Mouse (Mus musculus): ENCODE measurements around the gene Pik3r6. TPM values are rescaled to one million over a fixed set of nuclear protein-coding genes. Genes with fewer than 3 reads are reported as not detected.

Pik3r6 gene
- total RNA-seq, 2 experiments from 2014 or later, result 3.8 to 4.8 TPM

GRCm38 (mm10) chr11:68532773-68533172, 30.0 kb downstream of the Pik3r6 start:
- DNase-seq (ENCODE audit: low spot score in 2 of 2), result no peak

- no peak for DNase-seq (ENCODE audit: low spot score in 2 of 2)
These were observed 31.2 kb downstream of the Pik3r6 start for GRCm38 (mm10) chr11:68533971-68534475.

GRCm38 (mm10) chr11:68536026-68536425, 33.2 kb downstream of the Pik3r6 start:
- no peak for DNase-seq (ENCODE audit: low spot score in 2 of 2)

- no peak for DNase-seq (ENCODE audit: low spot score in 2 of 2)
These were observed 33.6 kb downstream of the Pik3r6 start for GRCm38 (mm10) chr11:68536465-68536864.

GRCm38 (mm10) chr11:68539621-68540020, 36.8 kb downstream of the Pik3r6 start:
- no peak for DNase-seq (ENCODE audit: low spot score in 2 of 2)

- DNase-seq (ENCODE audit: low spot score in 2 of 2), result peak in 1 of 2 experiments; percentile 36
These were observed 41.7 kb downstream of the Pik3r6 start for GRCm38 (mm10) chr11:68544554-68544953.

- DNase-seq (ENCODE audit: low spot score in 2 of 2), result no peak
These were observed 42.4 kb downstream of the Pik3r6 start for GRCm38 (mm10) chr11:68545172-68545571.

- DNase-seq (ENCODE audit: low spot score in 2 of 2), result no peak
These were observed 42.9 kb downstream of the Pik3r6 start for GRCm38 (mm10) chr11:68545682-68546222.

- no peak for DNase-seq (ENCODE audit: low spot score in 2 of 2)
These were observed 44.7 kb downstream of the Pik3r6 start for GRCm38 (mm10) chr11:68547484-68547883.

GRCm38 (mm10) chr11:68549597-68549996, 46.8 kb downstream of the Pik3r6 start:
- no peak for DNase-seq (ENCODE audit: low spot score in 2 of 2)

- DNase-seq (ENCODE audit: low spot score in 2 of 2), result no peak
These were observed 47.5 kb downstream of the Pik3r6 start for GRCm38 (mm10) chr11:68550358-68550757.

GRCm38 (mm10) chr11:68553981-68554471, 51.2 kb downstream of the Pik3r6 start:
- peak in 1 of 2 experiments; percentile 57 for DNase-seq (ENCODE audit: low spot score in 2 of 2)

- no peak for DNase-seq (ENCODE audit: low spot score in 2 of 2)
These were observed 53.2 kb downstream of the Pik3r6 start, which contains the start of gene Mfsd6l for GRCm38 (mm10) chr11:68555918-68556584. Gene Mfsd6l, plus strand, starts transcription at chr11:68556186.

- DNase-seq (ENCODE audit: low spot score in 2 of 2), result no peak
These were observed 56.7 kb downstream of the Pik3r6 start for GRCm38 (mm10) chr11:68559546-68559945.

GRCm38 (mm10) chr11:68561957-68562950, 59.4 kb downstream of the Pik3r6 start:
- DNase-seq (ENCODE audit: low spot score in 2 of 2), result no peak

GRCm38 (mm10) chr11:68564356-68565031, 61.7 kb downstream of the Pik3r6 start:
- DNase-seq (ENCODE audit: low spot score in 2 of 2), result no peak

GRCm38 (mm10) chr11:68565032-68565429, 62.2 kb downstream of the Pik3r6 start:
- DNase-seq (ENCODE audit: low spot score in 2 of 2), result no peak

- DNase-seq (ENCODE audit: low spot score in 2 of 2), result peak; percentile 60 to 77
These were observed 63.7 kb downstream of the Pik3r6 start for GRCm38 (mm10) chr11:68566447-68567059.

GRCm38 (mm10) chr11:68570861-68571260, 68.0 kb downstream of the Pik3r6 start:
- no peak for DNase-seq (ENCODE audit: low spot score in 2 of 2)

- DNase-seq (ENCODE audit: low spot score in 2 of 2), result no peak
These were observed 74.3 kb downstream of the Pik3r6 start for GRCm38 (mm10) chr11:68577076-68577475.
